Mouse (Mus musculus): Measurements from ENCODE around the gene Syt6. TPM values are rescaled to one million over a fixed set of nuclear protein-coding genes. Genes with fewer than 3 reads are reported as not detected.

Syt6 gene
- polyA plus RNA-seq (2014; fragmentation: Illumina TruSeq; extraction: RNeasy Lipid Tissue Mini Kit (QIAGEN cat#74804); ENCODE audit: low read depth, low replicate concordance): not detected

DNA sequence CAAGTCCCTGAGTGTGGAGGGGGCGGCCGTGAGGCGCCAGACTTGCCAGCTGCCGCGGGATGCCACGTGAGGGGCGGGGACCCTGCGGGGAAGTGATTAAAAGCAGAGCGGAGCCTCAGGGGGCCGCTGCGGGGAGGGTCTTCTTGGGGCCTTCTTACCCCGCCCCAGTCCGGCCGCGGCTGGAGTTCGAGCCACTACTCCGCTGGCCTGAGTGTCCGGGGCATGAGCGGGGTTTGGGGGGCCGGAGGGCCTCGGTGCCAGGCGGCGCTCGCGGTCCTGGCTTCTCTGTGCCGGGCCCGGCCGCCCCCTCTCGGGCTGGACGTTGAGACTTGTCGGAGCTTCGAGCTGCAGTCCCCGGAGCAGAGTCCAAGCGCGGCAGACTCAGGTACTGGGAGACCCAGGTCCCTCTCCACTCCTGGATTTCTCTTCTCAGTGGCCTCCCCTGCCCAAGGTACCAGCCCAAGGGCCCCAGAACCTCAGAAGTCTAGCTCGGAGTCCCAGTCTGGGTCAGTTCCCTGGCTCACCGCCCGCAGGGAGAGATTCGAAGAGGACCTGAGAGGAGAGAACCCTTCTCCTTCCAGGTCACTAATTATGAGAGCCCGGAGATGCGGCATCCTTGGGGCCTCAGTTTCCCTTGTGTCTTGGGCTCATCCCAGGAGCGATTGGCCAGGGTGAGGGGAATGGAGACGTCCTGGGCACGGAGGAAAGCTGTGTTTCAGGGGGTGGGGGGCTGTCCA, at the start of gene Syt6:
Gene Syt6, plus strand, starts transcription at position 76 of the 737 bp plus-strand sequence.

DNA sequence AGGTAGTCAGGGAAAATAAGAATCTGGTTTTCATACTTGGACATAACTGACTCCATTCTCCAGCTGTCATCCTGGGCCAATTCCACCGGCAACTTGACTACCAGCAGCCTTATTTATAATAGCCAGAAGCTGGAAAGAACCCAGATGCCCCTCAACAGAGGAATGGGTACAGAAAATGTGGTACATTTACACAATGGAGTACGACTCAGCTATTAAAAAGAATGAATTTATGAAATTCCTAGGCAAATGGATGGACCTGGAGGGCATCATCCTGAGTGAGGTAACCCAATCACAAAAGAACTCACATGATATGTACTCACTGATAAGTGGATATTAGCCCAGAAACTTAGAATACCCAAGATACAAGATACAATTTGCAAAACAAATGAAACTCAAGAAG, 70.9 kb downstream of the Syt6 start, which contains the start of gene Atg4a-ps:
Gene Atg4a-ps, minus strand, starts transcription at position 101 of the 400 bp plus-strand sequence.

Other genes with a start within 250 kb of the Syt6 start
- gene Atg4a-ps, start 70.8 kb downstream of the Syt6 start, polyA plus RNA-seq (2014; fragmentation: Illumina TruSeq; extraction: RNeasy Lipid Tissue Mini Kit (QIAGEN cat#74804); ENCODE audit: low read depth, low replicate concordance): 0.29 TPM
- 19.1 TPM for gene Olfml3, start 162.8 kb downstream of the Syt6 start, polyA plus RNA-seq (2014; fragmentation: Illumina TruSeq; extraction: RNeasy Lipid Tissue Mini Kit (QIAGEN cat#74804); ENCODE audit: low read depth, low replicate concordance)
- gene Gm10964, start 164.1 kb downstream of the Syt6 start, polyA plus RNA-seq (2014; fragmentation: Illumina TruSeq; extraction: RNeasy Lipid Tissue Mini Kit (QIAGEN cat#74804); ENCODE audit: low read depth, low replicate concordance): not detected
- 104 TPM for gene Hipk1, start 216.3 kb downstream of the Syt6 start, polyA plus RNA-seq (2014; fragmentation: Illumina TruSeq; extraction: RNeasy Lipid Tissue Mini Kit (QIAGEN cat#74804); ENCODE audit: low read depth, low replicate concordance)
- 10.9 TPM for gene Dclre1b, start 234.2 kb downstream of the Syt6 start, polyA plus RNA-seq (2014; fragmentation: Illumina TruSeq; extraction: RNeasy Lipid Tissue Mini Kit (QIAGEN cat#74804); ENCODE audit: low read depth, low replicate concordance)
- 16.2 TPM for gene Ap4b1, start 234.3 kb downstream of the Syt6 start, polyA plus RNA-seq (2014; fragmentation: Illumina TruSeq; extraction: RNeasy Lipid Tissue Mini Kit (QIAGEN cat#74804); ENCODE audit: low read depth, low replicate concordance)
- not detected for gene Gm43064, start 234.3 kb downstream of the Syt6 start, polyA plus RNA-seq (2014; fragmentation: Illumina TruSeq; extraction: RNeasy Lipid Tissue Mini Kit (QIAGEN cat#74804); ENCODE audit: low read depth, low replicate concordance)

All from adrenal gland, adult 10 weeks (tissue).